Mouse (Mus musculus) MEL (cell line): ENCODE data around the gene Gm49601.

Experiments
- BHLHE40 ChIP-seq: IDR thresholded peaks from 2 replicates; pipeline ENCODE4 v1.6.1; 2012; ENCODE audit warnings: low read depth, mild to moderate bottlenecking, inconsistent platforms, low read length, improper control_type of control experiment, borderline replicate concordance
- CHD2 ChIP-seq: IDR thresholded peaks from 2 replicates; pipeline ENCODE4 v1.6.1; 2011; ENCODE audit warnings: low read length, improper control_type of control experiment
- CTCF ChIP-seq, 3 experiments: IDR thresholded peaks in 2 of 3; conservative IDR thresholded peaks in 1 of 3; 2 replicates each; pipeline ENCODE4 v1.5.1; 2011 to 2012; ENCODE audit warnings: low read length in 3 of 3, low read depth in 2 of 3, mild to moderate bottlenecking in 2 of 3, improper control_type of control experiment in 1 of 3, inconsistent platforms in 1 of 3, mixed read lengths in 1 of 3, moderate library complexity in 1 of 3; ENCODE audit not compliant: control insufficient read depth in 1 of 3, insufficient read depth in 1 of 3, poor library complexity in 1 of 3, severe bottlenecking in 1 of 3
- JUND ChIP-seq: IDR thresholded peaks from 2 replicates; pipeline ENCODE4 v1.6.1; 2011; ENCODE audit warnings: low read depth, mild to moderate bottlenecking, improper control_type of control experiment, low read length
- KAT2A ChIP-seq: conservative IDR thresholded peaks from 2 replicates; pipeline ENCODE4 v1.6.1; 2012; ENCODE audit warnings: low read depth, low read length, improper control_type of control experiment, inconsistent platforms
- MYB ChIP-seq: IDR thresholded peaks from 2 replicates; pipeline ENCODE4 v1.6.1; 2011; ENCODE audit warnings: mild to moderate bottlenecking, low read depth, low read length, improper control_type of control experiment
- POLR2A ChIP-seq, 2 experiments: IDR thresholded peaks; 2 replicates each; pipeline ENCODE4 v1.6.1; 2011 to 2012; ENCODE audit warnings: low read length in 2 of 2, mild to moderate bottlenecking in 2 of 2, control low read depth in 1 of 2, improper control_type of control experiment in 1 of 2, low read depth in 1 of 2, moderate library complexity in 1 of 2; ENCODE audit not compliant: control insufficient read depth in 1 of 2, insufficient read depth in 1 of 2, poor library complexity in 1 of 2
- RAD21 ChIP-seq: IDR thresholded peaks from 2 replicates; pipeline ENCODE4 v1.6.1; 2011; ENCODE audit warnings: mild to moderate bottlenecking, low read depth, low read length, improper control_type of control experiment
- TCF12 ChIP-seq: IDR thresholded peaks from 2 replicates; pipeline ENCODE4 v1.6.1; 2014; ENCODE audit warnings: low read depth, mild to moderate bottlenecking, inconsistent platforms, low read length, improper control_type of control experiment, moderate library complexity
- USF1 ChIP-seq: IDR thresholded peaks from 2 replicates; pipeline ENCODE4 v1.6.1; 2014; ENCODE audit warnings: low read depth, mild to moderate bottlenecking, inconsistent platforms, low read length, improper control_type of control experiment, moderate library complexity
- ZC3H11A ChIP-seq: IDR thresholded peaks from 2 replicates; pipeline ENCODE4 v1.6.1; 2012; ENCODE audit warnings: low read depth, mild to moderate bottlenecking, inconsistent platforms, low read length, improper control_type of control experiment
- ZNF384 ChIP-seq: IDR thresholded peaks from 2 replicates; pipeline ENCODE4 v1.6.1; 2012; ENCODE audit warnings: low read depth, mild to moderate bottlenecking, inconsistent platforms, low read length, improper control_type of control experiment

DNA sequence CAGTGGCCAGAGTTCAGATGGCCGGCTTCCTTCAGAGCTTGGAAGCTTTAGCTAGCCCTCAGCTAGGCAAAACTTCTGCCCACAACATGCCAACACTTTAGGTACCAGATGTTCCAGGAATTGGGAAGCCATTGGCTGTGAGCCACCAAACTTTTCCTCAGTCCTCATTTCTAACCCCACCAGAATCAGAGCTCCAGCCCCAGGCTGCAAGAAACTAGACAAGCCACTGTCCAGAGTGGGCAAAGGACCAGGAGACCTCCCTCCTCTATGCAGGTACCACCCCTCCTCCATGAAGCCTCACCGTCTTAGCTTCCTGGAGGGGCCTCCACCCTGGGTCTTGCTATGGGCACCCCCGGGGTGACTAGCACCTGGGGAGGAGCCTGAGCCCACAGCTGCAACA lies 936 bp upstream of the Gm49601 start:
- no peak for TF ChIP-seq CHD2
- TF ChIP-seq KAT2A = no peak
- no peak for TF ChIP-seq POLR2A (IDR thresholded peaks at IDR 0.05; ENCODE audit: control insufficient read depth in 1 of 2, insufficient read depth in 1 of 2, low read depth in 1 of 2, low read length in 2 of 2, poor library complexity in 1 of 2)
- TF ChIP-seq ZC3H11A = no peak
- TF ChIP-seq TCF12 = no peak
- TF ChIP-seq BHLHE40 = no peak
- TF ChIP-seq ZNF384 = no peak
- no peak for TF ChIP-seq CTCF (IDR thresholded peaks at IDR 0.05 in 2 of 3, conservative IDR thresholded peaks at IDR 0.05 in 1 of 3; ENCODE audit: control insufficient read depth in 1 of 3, insufficient read depth in 1 of 3, low read depth in 2 of 3, low read length in 3 of 3, poor library complexity in 1 of 3, severe bottlenecking in 1 of 3)
- no peak for TF ChIP-seq JUND
- TF ChIP-seq RAD21 = no peak
- TF ChIP-seq USF1 = no peak
- no peak for TF ChIP-seq MYB
